Mouse (Mus musculus): ENCODE results near the gene Nfya. TPM values are rescaled to one million over a fixed set of nuclear protein-coding genes. Genes with fewer than 3 reads are reported as not detected.

Gene Nfya
- 16.0 and 20.8 TPM in 2 replicates for polyA plus RNA-seq (2012; ENCODE audit: low replicate concordance)

GRCm38 (mm10) chr17:48409380-48410298, at the start of gene Nfya, which contains the start of gene Oard1:
TSS of gene Nfya (minus strand) at chr17:48409906.
TSS of gene Oard1 (plus strand) at chr17:48410014.

GRCm38 (mm10) chr17:48454688-48455087, 45.0 kb upstream of the Nfya start, which contains the start of gene Unc5cl:
TSS of gene Unc5cl (plus strand) at chr17:48454901.

GRCm38 (mm10) chr17:48451353-48451675, 41.6 kb upstream of the Nfya start, which contains the start of gene Tspo2:
TSS of gene Tspo2 (minus strand) at chr17:48451522.

GRCm38 (mm10) chr17:48432158-48432980, 22.7 kb upstream of the Nfya start, which contains the start of gene Apobec2:
TSS of gene Apobec2 (minus strand) at chr17:48432930.

GRCm38 (mm10) chr17:48359616-48360015, 50.1 kb downstream of the Nfya start, which contains the start of gene Treml1:
TSS of gene Treml1 (plus strand) at chr17:48359916.

GRCm38 (mm10) chr17:48346231-48346630, 63.5 kb downstream of the Nfya start, which contains the start of gene Trem2:
TSS of gene Trem2 (plus strand) at chr17:48346401.

Other genes with a start within 250 kb of the Nfya start
- 0.17 TPM in 1 of 2 replicates, not detected in the other for gene A530064D06Rik, start 242.6 kb downstream of the Nfya start, polyA plus RNA-seq (2012; ENCODE audit: low replicate concordance)
- gene Trem1, start 177.1 kb downstream of the Nfya start, polyA plus RNA-seq (2012; ENCODE audit: low replicate concordance) = not detected in 2 replicates
- not detected in 2 replicates for gene Trem3, start 162.1 kb downstream of the Nfya start, polyA plus RNA-seq (2012; ENCODE audit: low replicate concordance)
- gene Treml4, start 145.6 kb downstream of the Nfya start, polyA plus RNA-seq (2012; ENCODE audit: low replicate concordance) = 3.2 and 6.5 TPM in 2 replicates
- 6.5 and 10.4 TPM in 2 replicates for gene Treml2, start 110.4 kb downstream of the Nfya start, polyA plus RNA-seq (2012; ENCODE audit: low replicate concordance)
- 1.1 and 2.0 TPM in 2 replicates for gene B430306N03Rik, start 93.8 kb downstream of the Nfya start, polyA plus RNA-seq (2012; ENCODE audit: low replicate concordance)
- gene Trem2, start 63.5 kb downstream of the Nfya start, polyA plus RNA-seq (2012; ENCODE audit: low replicate concordance) = 0.17 and 0.53 TPM in 2 replicates
- 0.50 and 2.9 TPM in 2 replicates for gene Treml1, start 50.0 kb downstream of the Nfya start, polyA plus RNA-seq (2012; ENCODE audit: low replicate concordance)
- 1.9 and 18.5 TPM in 2 replicates for gene Oard1, start 108 bp upstream of the Nfya start, polyA plus RNA-seq (2012; ENCODE audit: low replicate concordance)
- gene Apobec2, start 23.0 kb upstream of the Nfya start, polyA plus RNA-seq (2012; ENCODE audit: low replicate concordance) = 0.16 and 0.28 TPM in 2 replicates
- gene Tspo2, start 41.6 kb upstream of the Nfya start, polyA plus RNA-seq (2012; ENCODE audit: low replicate concordance) = 16.4 and 26.4 TPM in 2 replicates
- gene Unc5cl, start 45.0 kb upstream of the Nfya start, polyA plus RNA-seq (2012; ENCODE audit: low replicate concordance) = 3.7 and 6.8 TPM in 2 replicates